Mouse (Mus musculus) hindbrain, embryonic 13.5 days (tissue): ENCODE measurements around the gene Krt81. TPM values are rescaled to one million over a fixed set of nuclear protein-coding genes. Genes with fewer than 3 reads are reported as not detected.

Experiments
- ATAC-seq: fragments of 200-750 bp; cut with Nextera tagmentation; 2 replicates; pipeline ENCODE4 v1.8.0; 2017; ENCODE audit warnings: moderate TSS enrichment; ENCODE audit not compliant: low FRiP score
- H3K27ac ChIP-seq: fragments of 300-500 bp; sonication (generic); 2 replicates; pipeline ENCODE4 v1.5.1; 2015; ENCODE audit warnings: inconsistent platforms, mild to moderate bottlenecking, moderate library complexity
- H3K27me3 ChIP-seq: fragments of 300-500 bp; sonication (generic); 2 replicates; pipeline ENCODE4 v1.6.1; 2015; ENCODE audit warnings: mild to moderate bottlenecking, inconsistent platforms
- H3K36me3 ChIP-seq: fragments of 300-500 bp; sonication (generic); 2 replicates; pipeline ENCODE4 v1.6.1; 2015; ENCODE audit warnings: mild to moderate bottlenecking, inconsistent platforms
- H3K4me1 ChIP-seq: fragments of 300-500 bp; sonication (generic); replicated peaks from 2 replicates; pipeline ENCODE4 v1.6.1; 2015; ENCODE audit warnings: inconsistent platforms
- H3K4me2 ChIP-seq: fragments of 300-500 bp; sonication (generic); 2 replicates; pipeline ENCODE4 v1.6.1; 2015; ENCODE audit warnings: inconsistent platforms, mild to moderate bottlenecking, moderate library complexity
- H3K4me3 ChIP-seq: fragments of 300-500 bp; sonication (generic); 2 replicates; pipeline ENCODE4 v1.5.1; 2015; ENCODE audit warnings: mild to moderate bottlenecking, inconsistent platforms
- H3K9ac ChIP-seq: fragments of 300-500 bp; sonication (generic); 2 replicates; pipeline ENCODE4 v1.6.1; 2015; ENCODE audit warnings: mild to moderate bottlenecking, inconsistent platforms
- H3K9me3 ChIP-seq: fragments of 300-500 bp; sonication (generic); 2 replicates; pipeline ENCODE4 v1.6.1; 2016; ENCODE audit warnings: inconsistent platforms
- WGBS: fragments of 180-500 bp; shearing (Covaris S2); methylation state at CpG from one replicate; pipeline ENCODE4 v1.1.7; 2015; 5-methylcytosine and 5-hydroxymethylcytosine counted together
- polyA plus RNA-seq: library from polyadenylated mRNA; unstranded; fragments of >200 nt; fragmentation: Nextera tagmentation; extraction: Ambion mirVana; gene quantifications from 2 replicates; pipeline ENCODE4 v1.2.1, GENCODE M21; 2015

Gene Krt81
- polyA plus RNA-seq = not detected in 2 replicates

GRCm38 (mm10) chr15:101463651-101464050 is at the start of gene Krt81:
TSS of gene Krt81 (minus strand) at chr15:101463751.
- Histone ChIP-seq H3K36me3 (no peaks in the 10 kb centered on the region), H3K9ac (no peak within 1 kb of the TSS), H3K27ac (no peak within 1 kb of the TSS), H3K4me3 (no peak within 1 kb of the TSS), H3K4me1 (peaks cover 7% of the 10 kb centered on the region), H3K9me3 (no peaks in the 10 kb centered on the region), H3K27me3 (0 out of 2 replicates have a peak, but pooled peaks cover 4% of the 10 kb centered on the region), H3K4me2 (no peak within 1 kb of the TSS)
- no peak for ATAC-seq
- 88% methylated on average over 13 of the region's 13 CpGs for WGBS

- no peak for ATAC-seq
- Histone ChIP-seq H3K36me3 (no peaks in the 10 kb centered on the region), H3K9me3 (no peaks in the 10 kb centered on the region), H3K4me2 (no peak overlapping the region), H3K4me1 (peaks cover 4% of the 10 kb centered on the region; the same call in 1 of the 2 replicates), H3K9ac (no peak overlapping the region), H3K27ac (no peak overlapping the region), H3K4me3 (no peak overlapping the region), H3K27me3 (no peaks in the 10 kb centered on the region)
- WGBS = 83% methylated on average over 9 of the region's 9 CpGs
Observed at GRCm38 (mm10) chr15:101508247-101508646, 44.7 kb upstream of the Krt81 start.

- Histone ChIP-seq H3K4me1 (peaks cover 4% of the 10 kb centered on the region; the same call in 1 of the 2 replicates), H3K9me3 (no peaks in the 10 kb centered on the region), H3K36me3 (no peaks in the 10 kb centered on the region), H3K4me2 (no peak overlapping the region), H3K27ac (no peak overlapping the region), H3K4me3 (no peak overlapping the region), H3K9ac (no peak overlapping the region), H3K27me3 (no peaks in the 10 kb centered on the region)
- no peak for ATAC-seq
- 66% methylated on average over 14 of the region's 14 CpGs for WGBS
Observed at GRCm38 (mm10) chr15:101506896-101507758, 43.6 kb upstream of the Krt81 start.

GRCm38 (mm10) chr15:101497181-101497580 is 33.6 kb upstream of the Krt81 start:
- ATAC-seq = no peak
- H3K9ac ChIP-seq = no peak overlapping the region

GRCm38 (mm10) chr15:101495266-101495665 is 31.7 kb upstream of the Krt81 start:
- no peak overlapping the region for H3K9ac ChIP-seq

More at GRCm38 (mm10) chr15:101497181-101497580, 33.6 kb upstream of the Krt81 start:
- H3K9me3 ChIP-seq = no peaks in the 10 kb centered on the region
- H3K4me1 ChIP-seq = no peaks in the 10 kb centered on the region
- H3K27ac ChIP-seq = no peak overlapping the region
- 83% methylated on average over 2 of the region's 2 CpGs for WGBS
- no peak overlapping the region for H3K4me3 ChIP-seq
- H3K36me3 ChIP-seq = no peaks in the 10 kb centered on the region
- H3K4me2 ChIP-seq = no peak overlapping the region
- H3K27me3 ChIP-seq = no peaks in the 10 kb centered on the region

GRCm38 (mm10) chr15:101494203-101494602 is 30.7 kb upstream of the Krt81 start:
- no peak overlapping the region for H3K4me2 ChIP-seq
- H3K27me3 ChIP-seq = no peaks in the 10 kb centered on the region
- no peaks in the 10 kb centered on the region for H3K36me3 ChIP-seq
- ATAC-seq = no peak
- H3K4me3 ChIP-seq = no peak overlapping the region
- H3K9ac ChIP-seq = no peak overlapping the region
- no peaks in the 10 kb centered on the region; the same call in 1 of the 2 replicates for H3K4me1 ChIP-seq
- no peaks in the 10 kb centered on the region for H3K9me3 ChIP-seq
- no peak overlapping the region for H3K27ac ChIP-seq
- WGBS = 24% methylated on average over 1 of the region's 1 CpGs

More at GRCm38 (mm10) chr15:101495266-101495665, 31.7 kb upstream of the Krt81 start:
- H3K9me3 ChIP-seq = no peaks in the 10 kb centered on the region
- H3K27ac ChIP-seq = no peak overlapping the region
- H3K4me2 ChIP-seq = no peak overlapping the region
- no peak for ATAC-seq
- no peaks in the 10 kb centered on the region; the same call in 1 of the 2 replicates for H3K4me1 ChIP-seq
- WGBS = 88% methylated on average over 8 of the region's 8 CpGs
- no peaks in the 10 kb centered on the region for H3K27me3 ChIP-seq
- H3K36me3 ChIP-seq = no peaks in the 10 kb centered on the region
- H3K4me3 ChIP-seq = no peak overlapping the region

- H3K27me3 ChIP-seq = no peaks in the 10 kb centered on the region
- ATAC-seq = no peak
- no peak overlapping the region for H3K4me3 ChIP-seq
- H3K9me3 ChIP-seq = no peaks in the 10 kb centered on the region
- 94% methylated on average over 6 of the region's 6 CpGs for WGBS
- no peaks in the 10 kb centered on the region for H3K36me3 ChIP-seq
- H3K9ac ChIP-seq = no peak overlapping the region
- no peaks in the 10 kb centered on the region; the same call in 1 of the 2 replicates for H3K4me1 ChIP-seq
- H3K4me2 ChIP-seq = no peak overlapping the region
- H3K27ac ChIP-seq = no peak overlapping the region
Observed at GRCm38 (mm10) chr15:101493713-101494112, 30.2 kb upstream of the Krt81 start.

- H3K4me1 ChIP-seq = no peaks in the 10 kb centered on the region; the same call in 1 of the 2 replicates
- H3K9me3 ChIP-seq = no peaks in the 10 kb centered on the region
- H3K4me3 ChIP-seq = no peak overlapping the region
- ATAC-seq = no peak
- H3K36me3 ChIP-seq = no peaks in the 10 kb centered on the region
- no peak overlapping the region for H3K27ac ChIP-seq
- H3K9ac ChIP-seq = no peak overlapping the region
- H3K27me3 ChIP-seq = no peaks in the 10 kb centered on the region
- no peak overlapping the region for H3K4me2 ChIP-seq
- 80% methylated on average over 8 of the region's 8 CpGs for WGBS
Observed at GRCm38 (mm10) chr15:101492718-101493117, 29.2 kb upstream of the Krt81 start.

- Histone ChIP-seq H3K27ac (no peak within 1 kb of the TSS), H3K9me3 (no peaks in the 10 kb centered on the region), H3K4me2 (no peak within 1 kb of the TSS), H3K27me3 (no peaks in the 10 kb centered on the region), H3K4me1 (no peaks in the 10 kb centered on the region; the same call in 1 of the 2 replicates), H3K36me3 (no peaks in the 10 kb centered on the region), H3K4me3 (no peak within 1 kb of the TSS), H3K9ac (no peak within 1 kb of the TSS)
- WGBS = 61% methylated on average over 6 of the region's 6 CpGs
- no peak for ATAC-seq
Observed at GRCm38 (mm10) chr15:101491431-101491830, 27.9 kb upstream of the Krt81 start, which contains the start of gene Krt83. TSS of gene Krt83 (minus strand) at chr15:101491512.

GRCm38 (mm10) chr15:101485911-101486635 is 22.5 kb upstream of the Krt81 start:
- 86% methylated on average over 11 of the region's 11 CpGs for WGBS
- no peak for ATAC-seq
- H3K27me3 ChIP-seq = no peaks in the 10 kb centered on the region

GRCm38 (mm10) chr15:101484939-101485338 is 21.4 kb upstream of the Krt81 start:
- H3K4me2 ChIP-seq = no peak overlapping the region
- peaks cover 7% of the 10 kb centered on the region; the same call in 1 of the 2 replicates for H3K4me1 ChIP-seq
- no peaks in the 10 kb centered on the region for H3K36me3 ChIP-seq
- no peaks in the 10 kb centered on the region for H3K9me3 ChIP-seq
- H3K9ac ChIP-seq = no peak overlapping the region
- H3K4me3 ChIP-seq = no peak overlapping the region
- no peak for ATAC-seq
- no peaks in the 10 kb centered on the region for H3K27me3 ChIP-seq
- 87% methylated on average over 1 of the region's 1 CpGs for WGBS
- no peak overlapping the region for H3K27ac ChIP-seq

More at GRCm38 (mm10) chr15:101485911-101486635, 22.5 kb upstream of the Krt81 start:
- Histone ChIP-seq H3K27ac (no peak overlapping the region), H3K9me3 (no peaks in the 10 kb centered on the region), H3K9ac (no peak overlapping the region), H3K4me1 (peaks cover 7% of the 10 kb centered on the region; the same call in 1 of the 2 replicates), H3K4me3 (no peak overlapping the region), H3K4me2 (no peak overlapping the region), H3K36me3 (no peaks in the 10 kb centered on the region)

- Histone ChIP-seq H3K27ac (no peak overlapping the region), H3K36me3 (no peaks in the 10 kb centered on the region), H3K4me1 (peaks cover 19% of the 10 kb centered on the region), H3K4me2 (no peak overlapping the region), H3K9ac (no peak overlapping the region), H3K27me3 (0 out of 2 replicates have a peak, but pooled peaks cover 4% of the 10 kb centered on the region), H3K9me3 (no peaks in the 10 kb centered on the region), H3K4me3 (no peak overlapping the region)
- no peak for ATAC-seq
- 74% methylated on average over 1 of the region's 1 CpGs for WGBS
Observed at GRCm38 (mm10) chr15:101483646-101484045, 20.1 kb upstream of the Krt81 start.
